Mouse (Mus musculus) kidney, adult 9 months (tissue): Measurements from ENCODE around the gene Cdk16.
"Not testable (repeated sequence)": the region's sequence is repeated elsewhere in the genome, so short reads cannot be mapped to it uniquely, and the experiment has no call there.

ENCODE experiments used
- DNase-seq: peaks from one replicate; pipeline ENCODE4 v3.0.0; 2022

Gene Cdk16

DNA sequence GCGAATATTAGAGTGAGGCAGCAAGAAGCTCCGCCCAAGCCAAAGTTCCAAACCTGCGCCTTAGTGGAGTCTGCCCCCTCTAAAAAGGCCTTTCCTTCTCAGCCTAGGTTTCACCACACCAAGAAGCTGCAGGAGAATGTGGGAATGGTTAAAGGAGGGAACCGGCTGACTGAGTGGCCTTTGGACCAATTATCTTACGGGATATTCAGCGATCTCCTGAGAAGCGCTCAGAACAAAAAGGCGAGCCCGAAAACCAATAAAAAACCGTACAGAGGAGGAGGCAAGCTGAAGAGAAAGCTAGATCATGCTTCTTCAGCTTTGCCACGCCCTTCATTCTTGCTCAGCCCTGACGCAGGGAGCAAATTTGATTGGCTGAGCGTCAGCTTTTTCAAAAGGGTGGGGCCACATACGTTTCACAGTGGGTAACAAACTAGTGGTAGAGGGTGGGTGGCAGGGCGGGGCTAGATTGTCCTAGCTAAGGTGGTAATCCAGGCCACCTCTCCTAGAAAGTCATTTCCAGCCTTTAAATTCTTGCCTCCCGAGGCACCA is at the start of gene Cdk16:
Cdk16 (plus strand) TSS at position 436 of the 549 bp plus-strand sequence.
- peak; percentile 95 for DNase-seq

DNA sequence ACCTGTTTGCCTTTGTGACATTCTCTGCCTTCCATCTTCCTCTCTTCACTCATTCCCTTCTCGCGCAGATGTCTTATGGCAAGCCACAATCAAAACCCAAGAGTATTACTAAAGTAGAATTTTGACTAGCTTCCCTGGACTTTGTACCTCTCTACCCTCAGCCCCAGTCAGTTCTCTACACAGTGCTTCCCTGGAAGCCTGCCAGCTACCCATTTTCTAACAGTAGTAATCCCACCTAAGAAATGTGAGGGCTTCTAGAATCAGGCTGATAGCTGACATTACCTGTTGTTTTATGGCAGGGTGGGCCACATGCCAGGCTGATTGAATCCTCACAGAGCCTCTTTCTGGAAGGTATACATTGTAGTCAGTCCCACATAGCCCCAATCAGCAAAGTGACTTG is 49.6 kb upstream of the Cdk16 start:
- DNase-seq: peak; percentile 35

GRCm38 (mm10) chrX:20644780-20645179 is 43.0 kb upstream of the Cdk16 start:
- DNase-seq: no peak

GRCm38 (mm10) chrX:20657593-20657992 is 30.2 kb upstream of the Cdk16 start:
- no peak for DNase-seq

- peak; percentile 70 for DNase-seq
Measured at GRCm38 (mm10) chrX:20658026-20658652, 29.6 kb upstream of the Cdk16 start, which contains the start of gene Uba1. Gene Uba1, plus strand, starts transcription at chrX:20658326.

DNA sequence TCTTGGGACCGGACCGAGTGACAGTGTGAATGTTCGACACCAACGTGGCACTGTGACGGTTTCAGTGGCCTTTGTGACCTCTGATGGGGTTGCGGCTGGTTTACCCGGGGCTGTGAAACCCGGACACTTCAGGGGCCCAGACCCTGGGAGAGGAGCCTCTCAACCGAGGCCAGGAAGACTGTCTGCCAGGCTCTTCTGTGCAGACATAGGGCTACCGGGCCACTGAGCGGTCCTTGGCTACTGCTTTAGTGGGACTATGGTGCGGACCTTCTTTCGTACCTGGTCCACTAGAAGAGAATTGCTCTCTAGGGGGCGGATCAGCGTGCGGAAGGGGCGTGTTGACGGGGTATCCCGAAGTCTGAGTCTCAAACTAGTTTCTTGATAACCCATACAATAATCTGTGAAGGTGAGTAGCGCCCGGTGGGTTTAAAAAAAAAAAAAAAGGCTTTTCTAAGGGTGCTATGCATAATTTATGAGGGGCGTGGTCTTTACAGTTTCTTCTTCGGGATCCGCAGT is 28.8 kb upstream of the Cdk16 start:
- DNase-seq: peak; percentile 14

GRCm38 (mm10) chrX:20662317-20662715 is 25.4 kb upstream of the Cdk16 start:
- no peak for DNase-seq

DNA sequence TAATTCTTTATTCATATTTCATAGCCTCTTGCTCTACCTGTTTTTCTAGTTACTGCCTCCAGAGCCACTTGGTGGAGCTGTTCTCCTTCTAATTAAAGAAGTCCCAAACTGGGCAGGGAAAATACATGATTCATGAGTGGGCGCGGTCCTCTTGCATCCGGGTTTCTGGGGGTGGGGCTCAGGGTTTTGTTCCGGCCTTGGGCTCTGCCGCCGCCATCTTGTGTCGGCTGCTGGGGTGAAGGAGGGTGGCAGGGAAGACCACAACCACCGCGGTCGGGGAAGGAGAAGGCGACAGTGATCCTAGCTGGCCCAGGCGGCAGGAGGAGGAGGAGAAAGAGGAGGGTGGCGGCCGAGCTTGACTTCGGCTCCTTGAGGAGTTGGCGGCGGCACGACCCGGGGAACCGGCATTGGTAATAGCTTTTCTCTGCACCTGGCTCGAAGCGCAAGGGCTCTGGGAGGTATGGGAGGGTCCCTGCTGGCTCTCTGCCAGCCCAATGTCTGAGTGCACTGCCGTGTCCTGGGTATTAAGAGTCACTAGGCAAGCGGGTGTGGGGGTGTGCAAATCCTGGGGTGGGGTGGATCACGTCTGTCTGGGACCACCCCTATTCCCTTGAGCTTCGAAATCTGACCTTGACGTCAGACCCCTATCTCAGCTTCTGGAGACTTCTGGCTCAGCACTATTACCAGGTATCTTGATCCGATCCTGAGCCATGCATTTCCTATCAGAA is 24.9 kb upstream of the Cdk16 start:
- peak; percentile 93 for DNase-seq

DNA sequence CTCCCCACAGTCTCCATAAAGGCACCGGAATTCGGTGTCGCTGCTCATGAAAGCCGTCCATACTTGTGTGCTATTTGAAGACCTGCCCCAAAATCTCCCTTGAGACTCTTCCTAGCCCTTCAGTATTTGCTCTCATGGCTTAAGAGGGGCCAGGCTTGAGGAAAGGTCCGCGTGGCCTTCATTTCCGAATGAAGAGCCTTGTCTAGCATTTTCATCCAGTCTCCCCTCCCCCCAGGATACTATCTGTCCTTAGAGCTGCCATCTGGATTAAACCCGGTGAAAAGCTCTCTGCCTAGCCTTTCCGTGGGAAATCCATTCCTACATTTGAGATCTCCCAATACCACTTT is 24.3 kb upstream of the Cdk16 start:
- DNase-seq: peak; percentile 24

DNA sequence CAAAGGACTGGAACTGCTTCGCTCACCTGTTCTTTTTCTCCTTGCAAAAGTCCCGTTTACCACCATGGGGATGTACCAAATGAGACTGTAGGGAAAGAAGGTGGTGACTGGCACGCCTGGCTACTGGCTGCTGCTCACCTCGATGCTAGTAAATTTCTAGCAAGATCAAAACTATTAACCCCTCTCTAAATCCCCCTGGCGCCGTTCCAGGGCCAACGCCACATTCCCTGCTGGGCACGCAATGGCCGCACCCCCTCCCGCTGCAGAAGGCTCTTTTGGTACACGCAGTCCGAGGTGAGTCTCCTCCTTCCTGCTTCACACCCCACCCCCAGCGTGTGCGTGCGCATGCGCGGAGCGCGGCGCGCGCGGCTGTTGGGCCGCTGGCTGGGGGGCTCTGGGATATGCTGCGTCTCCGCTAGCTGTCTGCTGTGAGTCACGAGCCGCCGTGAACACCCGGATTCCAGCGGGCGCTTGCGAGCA is 354 bp downstream of the Cdk16 start:
- DNase-seq: peak; percentile 85

DNA sequence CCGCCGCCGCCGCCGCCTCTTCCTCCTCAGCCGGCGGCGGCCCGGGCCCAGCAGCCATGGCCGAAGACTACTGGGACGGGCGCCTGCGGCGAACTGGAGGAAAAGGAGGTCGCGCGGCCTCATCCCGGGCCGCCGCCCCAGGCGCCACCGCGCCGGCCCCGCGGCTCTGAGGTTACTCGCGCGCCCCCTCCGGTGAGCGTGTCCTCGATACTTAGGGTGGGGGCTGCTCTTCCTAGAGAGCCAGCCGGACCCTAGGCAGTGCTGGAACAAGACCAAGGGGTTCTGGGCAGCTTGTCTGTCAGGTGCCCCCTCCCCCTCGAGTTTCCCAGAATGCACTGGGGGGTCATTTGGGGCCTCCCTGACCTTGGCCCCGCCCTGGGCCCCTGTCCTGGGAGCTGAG is 861 bp downstream of the Cdk16 start:
- DNase-seq: peak; percentile 60

- DNase-seq: no peak
Measured at GRCm38 (mm10) chrX:20691566-20691965, 3.8 kb downstream of the Cdk16 start.

GRCm38 (mm10) chrX:20692616-20693015 is 4.9 kb downstream of the Cdk16 start:
- no peak for DNase-seq

DNA sequence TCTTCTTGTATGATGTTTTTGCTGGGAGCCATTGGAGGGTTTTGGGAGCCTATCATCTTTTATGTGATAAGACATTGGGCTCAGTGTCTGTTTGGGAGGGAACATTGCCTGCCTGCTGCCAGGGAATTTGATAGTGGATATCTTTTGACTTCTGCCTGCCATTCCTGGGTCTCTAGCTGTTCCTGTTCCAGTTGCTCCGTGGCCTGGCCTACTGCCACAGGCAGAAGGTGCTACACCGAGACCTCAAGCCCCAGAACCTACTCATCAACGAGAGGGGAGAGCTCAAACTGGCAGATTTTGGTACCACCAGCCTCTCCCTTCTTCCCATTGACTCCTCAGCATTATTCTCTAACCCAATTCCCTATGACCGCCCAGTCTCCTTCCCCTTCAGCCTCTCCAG is 8.1 kb downstream of the Cdk16 start:
- no peak for DNase-seq

GRCm38 (mm10) chrX:20703741-20704290 is 16.1 kb downstream of the Cdk16 start, which contains the start of gene Usp11:
Gene Usp11, plus strand, starts transcription at chrX:20703906.
- DNase-seq: peak; percentile 19

DNA sequence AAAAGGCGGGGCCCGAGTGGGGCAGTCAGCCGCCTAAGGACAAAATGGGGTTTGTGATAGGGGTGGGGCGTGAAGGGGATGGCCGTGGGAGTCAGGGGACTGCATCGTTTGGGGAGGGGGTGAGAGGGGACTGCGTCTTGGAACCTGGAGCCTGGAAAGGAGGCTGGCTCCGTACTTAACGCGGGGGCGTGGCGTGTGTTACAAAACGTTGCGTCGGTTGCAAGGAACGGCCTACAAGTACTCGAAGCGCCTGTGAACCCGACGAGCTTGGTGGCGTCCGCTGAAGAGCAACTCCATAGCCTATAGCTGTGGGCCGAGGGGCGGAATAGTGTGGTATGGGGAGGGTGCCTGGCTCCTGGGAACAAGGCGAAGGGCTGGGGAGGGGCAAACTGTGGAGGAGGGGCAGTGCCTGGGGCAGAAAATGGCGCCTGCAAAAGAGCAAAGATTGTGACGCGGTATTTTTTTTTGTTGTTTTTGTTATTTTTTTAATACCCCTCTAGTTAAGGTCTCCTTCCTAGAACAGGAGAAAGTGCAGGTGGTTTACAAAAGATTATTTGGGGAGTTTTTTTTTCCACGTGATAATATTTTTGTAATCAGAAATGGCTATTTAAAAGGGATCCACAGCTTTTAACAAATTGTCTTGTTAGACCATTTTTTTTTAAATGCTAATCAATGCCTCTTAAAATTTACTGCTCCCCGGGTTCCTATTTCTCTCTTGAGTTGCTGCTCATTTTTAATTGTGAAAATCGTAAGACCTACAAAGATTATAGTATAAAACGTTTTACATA is 16.7 kb downstream of the Cdk16 start:
- peak; percentile 72 for DNase-seq

DNA sequence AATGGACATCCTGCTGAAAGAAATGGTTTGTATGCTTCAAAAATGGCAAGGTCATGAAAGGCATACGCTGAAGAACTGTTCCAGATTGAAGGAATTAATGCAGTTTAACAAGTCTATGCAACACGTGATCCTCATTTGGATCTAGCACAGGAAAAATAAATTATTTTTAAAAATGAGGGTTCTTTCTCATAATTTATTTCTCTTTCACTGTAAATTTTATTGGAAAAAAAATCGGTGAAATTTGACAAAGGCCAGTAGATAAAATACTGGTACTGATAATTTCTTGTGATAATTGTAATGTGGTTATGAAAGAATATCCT is 17.3 kb downstream of the Cdk16 start:
- DNase-seq: no peak

- no peak for DNase-seq
Measured at GRCm38 (mm10) chrX:20728681-20729080, 40.9 kb downstream of the Cdk16 start.

DNA sequence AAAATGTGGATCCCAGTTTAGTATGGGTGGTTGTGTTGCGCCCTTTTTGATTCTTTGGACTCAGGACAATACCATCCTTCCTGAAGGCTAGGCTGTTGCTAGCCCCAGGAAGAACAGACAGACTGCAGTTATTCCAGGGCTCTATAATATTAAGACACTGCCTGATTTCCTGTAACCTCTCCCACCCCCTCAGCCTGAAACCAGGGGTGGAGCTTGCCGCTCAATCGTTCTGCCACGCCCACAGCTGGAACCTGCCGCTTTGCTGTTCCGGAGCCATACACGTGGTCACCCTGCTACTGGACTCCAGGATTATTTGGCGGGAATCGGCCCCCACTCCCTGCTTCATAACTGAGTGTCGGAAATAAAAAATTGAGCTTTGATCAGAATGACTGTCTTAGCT is 42.3 kb downstream of the Cdk16 start:
- not testable (repeated sequence) for DNase-seq

DNA sequence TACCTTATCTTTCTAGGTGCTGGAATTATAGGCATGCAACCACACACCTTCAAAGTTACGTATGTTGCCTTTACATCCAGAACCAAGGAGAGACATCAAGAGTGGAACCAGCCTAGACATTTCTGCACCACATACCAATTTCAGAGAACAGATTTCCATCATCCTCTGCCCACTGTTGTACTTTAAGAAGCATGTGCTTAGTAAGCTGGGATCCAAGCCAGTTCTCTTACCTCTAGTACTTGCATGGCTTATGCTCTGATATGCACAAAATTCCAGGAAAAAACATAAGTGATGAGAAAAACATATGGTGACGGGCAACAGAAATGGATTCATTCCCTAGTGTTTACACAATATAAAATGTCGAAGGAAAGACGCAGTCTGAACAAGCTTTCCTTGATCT is 48.7 kb downstream of the Cdk16 start:
- DNase-seq: no peak

GRCm38 (mm10) chrX:20748829-20749228 is 61.1 kb downstream of the Cdk16 start:
- DNase-seq: no peak
